Mouse (Mus musculus) right cerebral cortex, adult 2 months (tissue): ENCODE data around the gene Lgi1.

ENCODE experiments used
- DNase-seq, 2 experiments: peaks; one replicate each; pipeline ENCODE4 v3.0.0; 2021 to 2022; ENCODE audit warnings: low spot score in 2 of 2

The Lgi1 gene

DNA sequence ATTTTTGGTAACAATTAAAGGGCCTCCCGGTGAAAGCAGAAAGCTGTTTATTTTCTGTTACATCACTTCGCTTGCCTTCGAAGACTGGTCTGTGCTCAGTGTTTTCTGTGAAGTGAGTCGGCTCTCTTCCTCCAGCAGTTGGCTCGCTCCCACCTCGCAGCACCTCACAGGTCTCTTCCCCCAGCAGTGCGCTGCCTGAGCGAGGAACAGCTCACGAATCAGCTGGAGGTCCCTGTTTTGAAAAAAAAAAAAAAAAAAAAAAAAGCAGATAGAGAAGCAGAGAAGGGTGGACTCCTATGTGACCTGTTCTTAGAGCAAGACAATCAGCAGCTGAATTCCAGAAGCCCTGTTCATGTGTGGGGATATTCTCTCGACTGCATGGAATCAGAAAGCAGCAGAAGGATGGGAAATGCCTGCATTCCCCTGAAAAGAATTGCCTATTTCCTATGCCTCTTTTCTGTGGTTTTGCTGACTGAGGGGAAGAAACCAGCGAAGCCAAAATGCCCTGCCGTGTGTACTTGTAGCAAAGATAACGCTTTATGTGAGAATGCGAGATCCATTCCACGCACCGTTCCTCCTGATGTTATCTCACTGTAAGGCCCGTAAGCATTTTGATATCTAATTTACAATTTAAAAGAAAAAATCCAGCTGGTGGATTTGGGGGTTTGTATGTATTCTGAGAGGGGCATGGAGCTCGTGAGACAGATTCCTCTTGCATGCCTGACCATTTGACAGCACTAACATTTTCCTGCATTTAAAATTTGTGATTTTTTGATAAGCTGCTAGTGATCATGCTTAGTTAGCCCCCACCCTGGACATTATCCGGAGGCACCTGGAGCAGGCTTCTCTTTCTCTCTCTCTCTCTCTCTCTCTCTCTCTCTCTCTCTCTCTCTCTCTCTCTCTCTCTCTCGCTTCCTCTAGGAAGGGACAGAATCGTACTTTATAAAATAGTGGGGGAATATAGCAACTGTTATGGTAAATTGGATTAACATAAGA lies at the start of gene Lgi1:
Gene Lgi1, plus strand, starts transcription at position 32 of the 996 bp plus-strand sequence.
- DNase-seq, result peak; percentile 71 to 72

DNA sequence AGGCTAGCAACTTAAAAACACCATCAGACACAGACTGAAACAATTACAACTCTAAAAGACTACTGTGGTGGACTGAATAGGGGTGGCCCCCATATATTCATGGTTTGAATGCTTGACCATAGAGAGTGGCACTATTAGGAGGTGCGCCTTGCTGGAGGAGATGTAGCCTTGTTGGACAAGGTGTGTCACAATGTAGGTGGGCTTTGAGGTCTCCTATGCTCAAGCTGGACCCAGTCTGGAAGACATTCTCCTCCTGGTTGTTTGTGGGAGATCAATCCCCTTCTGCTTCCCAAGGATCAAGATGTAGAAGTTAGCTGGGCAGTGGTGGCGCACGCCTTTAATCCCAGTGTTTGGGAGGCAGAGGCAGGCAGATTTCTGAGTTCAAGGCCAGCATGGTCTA lies 46.6 kb upstream of the Lgi1 start:
- DNase-seq, result no peak

DNA sequence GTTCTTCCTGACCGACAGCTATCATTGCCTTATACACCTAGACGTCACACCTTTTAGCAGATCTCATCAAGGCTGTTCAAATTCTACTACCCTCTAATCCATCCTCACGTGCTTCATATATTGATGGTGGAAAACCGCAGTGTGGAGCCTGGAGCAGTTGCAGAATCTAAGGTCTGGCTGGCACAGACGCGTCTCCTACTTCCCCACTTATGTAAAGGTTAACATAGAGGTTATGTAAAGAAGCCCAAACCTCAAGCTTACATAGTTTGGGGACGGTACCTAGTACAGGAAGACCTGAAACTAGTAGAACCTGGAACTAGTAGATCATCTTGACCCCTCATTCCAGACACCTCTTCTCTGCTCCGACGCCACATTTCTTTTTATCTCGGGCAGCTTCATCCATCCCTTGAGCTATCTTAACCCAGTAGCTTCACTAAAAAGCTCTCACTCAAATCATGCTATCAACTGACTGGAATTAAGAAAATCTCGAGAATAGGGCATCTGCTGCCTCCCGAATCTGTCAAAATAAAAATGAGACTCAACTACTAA lies 40.9 kb upstream of the Lgi1 start:
- no peak for DNase-seq

DNA sequence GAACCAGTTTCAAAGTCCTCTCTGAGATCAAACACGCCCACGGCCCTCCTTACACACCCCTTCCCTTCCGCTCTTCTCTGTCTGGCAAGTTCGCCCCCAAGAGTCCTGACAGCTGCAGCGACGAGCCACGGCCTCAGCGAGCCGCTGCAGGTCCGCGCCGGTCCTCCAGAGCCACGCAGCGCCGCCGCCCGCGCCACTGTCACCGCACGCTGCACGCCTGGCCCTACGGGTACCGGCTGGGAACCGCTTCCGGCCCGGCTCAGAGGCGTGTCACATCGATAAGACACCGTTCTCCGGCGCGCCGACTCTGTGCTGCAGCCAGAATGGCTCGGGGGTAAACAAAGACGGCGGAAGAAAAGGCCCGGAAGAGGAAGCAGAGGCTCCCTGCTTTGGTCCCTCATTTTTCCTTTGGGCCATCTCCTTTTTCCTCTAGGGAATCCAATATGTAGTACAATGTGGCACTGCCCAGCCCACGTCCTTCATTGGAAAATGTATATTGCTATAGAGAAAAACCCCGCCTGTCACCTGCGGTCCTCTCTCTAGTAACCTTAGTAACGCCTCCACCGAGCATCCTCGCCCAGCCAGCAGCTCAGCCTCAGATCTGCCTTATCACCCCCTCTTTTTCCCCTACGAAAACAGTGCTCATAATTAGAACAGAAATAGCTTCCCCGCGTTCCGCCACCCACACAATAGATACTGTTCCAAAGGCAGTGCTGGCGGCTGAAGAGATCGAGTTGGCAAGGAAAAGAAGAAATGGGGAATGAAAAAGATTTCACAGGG lies 40.2 kb upstream of the Lgi1 start, which contains the start of gene Fra10ac1:
Gene Fra10ac1, minus strand, starts transcription at position 252 of the 780 bp plus-strand sequence.
- DNase-seq, result peak; percentile 95

DNA sequence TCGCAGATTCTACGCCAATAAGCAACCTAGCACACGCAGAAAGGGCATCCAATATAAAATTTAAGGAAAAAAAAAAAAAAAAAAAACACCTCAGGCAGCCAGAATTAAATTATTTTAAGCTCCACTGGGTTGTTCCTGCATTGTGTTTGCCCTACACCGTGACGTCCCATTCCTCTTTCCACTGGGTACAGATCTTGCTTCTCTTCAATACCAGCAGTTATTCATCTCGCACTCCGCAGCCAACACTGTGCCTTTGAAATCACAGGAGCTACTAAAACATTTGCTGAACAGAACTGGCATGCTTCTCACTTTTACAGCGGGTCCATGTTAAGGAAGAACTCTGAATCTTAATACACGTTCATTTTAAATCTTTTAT lies 39.7 kb upstream of the Lgi1 start:
- peak; percentile 51 to 52 for DNase-seq

DNA sequence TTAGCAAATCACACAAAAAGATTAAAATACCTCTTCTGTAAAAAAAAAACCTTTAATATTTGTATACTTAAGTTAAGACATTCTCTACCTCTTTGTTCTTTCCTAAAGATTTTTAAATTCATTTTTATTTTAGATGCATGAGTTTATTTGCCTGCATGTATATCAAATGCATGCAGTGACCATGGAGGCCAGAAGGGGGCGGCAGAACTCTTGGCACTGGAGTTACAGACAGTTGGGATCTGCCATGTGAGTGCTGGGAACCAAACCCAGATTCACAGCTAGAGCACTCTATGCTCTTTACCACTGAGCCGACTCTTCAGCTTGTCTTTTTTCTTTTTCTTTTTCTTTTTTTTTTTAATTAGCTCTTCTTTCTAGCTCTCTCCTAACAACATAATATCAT lies 35.6 kb upstream of the Lgi1 start:
- no peak for DNase-seq

DNA sequence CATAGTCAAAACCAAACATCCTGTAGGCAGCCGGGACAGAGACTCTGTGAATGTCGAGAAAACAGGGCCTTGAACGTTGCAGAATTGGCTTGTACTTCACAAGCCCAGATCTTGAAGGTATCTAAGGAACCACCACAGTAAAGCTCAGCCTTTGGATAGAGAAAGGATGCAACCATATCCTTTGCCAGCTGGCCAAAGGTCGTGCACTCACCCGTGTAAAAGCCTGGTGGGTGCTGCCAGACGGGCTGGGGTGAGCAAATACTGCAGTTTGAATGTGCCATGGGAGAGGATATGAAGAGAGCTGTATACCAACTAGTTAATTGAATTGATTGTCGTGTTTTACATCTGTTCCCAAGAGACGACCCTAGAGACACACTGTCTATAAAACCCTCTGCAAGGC lies 32.2 kb upstream of the Lgi1 start:
- DNase-seq, result no peak

DNA sequence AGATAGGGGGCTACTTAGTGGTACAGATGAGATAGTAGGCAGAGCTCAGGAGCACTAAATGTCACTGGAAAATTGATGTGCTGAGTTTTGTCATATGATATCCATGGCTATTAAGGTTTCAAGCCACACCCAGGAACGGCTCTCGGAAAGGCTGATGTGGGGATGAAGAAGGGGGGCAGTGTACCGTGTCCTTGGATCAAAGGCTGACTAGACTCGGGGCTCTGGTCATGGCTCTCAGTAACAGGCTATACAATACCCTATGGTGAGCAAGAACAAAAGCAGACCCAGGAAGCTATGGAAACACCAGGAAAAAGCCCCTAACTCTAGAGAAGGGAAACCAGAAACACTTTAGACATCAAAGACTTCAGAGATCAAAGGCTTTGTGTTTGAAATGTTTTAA lies 31.8 kb upstream of the Lgi1 start:
- no peak for DNase-seq

DNA sequence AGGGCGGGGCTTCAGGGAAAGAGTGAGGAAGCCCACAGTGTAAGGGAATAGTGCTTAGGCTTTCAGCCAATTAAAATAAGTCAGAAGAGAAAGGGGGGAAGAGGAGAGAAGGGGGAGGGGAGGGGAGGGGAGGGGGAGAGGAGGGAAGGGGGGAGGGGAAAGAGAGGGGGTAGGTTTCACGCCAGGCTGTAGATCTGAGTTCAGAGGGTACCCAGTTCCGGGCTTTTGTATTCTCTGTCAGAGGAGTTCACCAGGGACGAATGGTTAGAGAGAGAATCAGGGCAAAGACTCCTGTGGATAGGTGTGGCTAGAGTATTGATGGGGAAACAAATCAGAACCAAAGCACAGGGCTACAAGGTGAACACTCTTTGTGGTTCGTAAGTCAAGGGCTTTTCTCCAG lies 27.8 kb upstream of the Lgi1 start:
- no peak for DNase-seq

DNA sequence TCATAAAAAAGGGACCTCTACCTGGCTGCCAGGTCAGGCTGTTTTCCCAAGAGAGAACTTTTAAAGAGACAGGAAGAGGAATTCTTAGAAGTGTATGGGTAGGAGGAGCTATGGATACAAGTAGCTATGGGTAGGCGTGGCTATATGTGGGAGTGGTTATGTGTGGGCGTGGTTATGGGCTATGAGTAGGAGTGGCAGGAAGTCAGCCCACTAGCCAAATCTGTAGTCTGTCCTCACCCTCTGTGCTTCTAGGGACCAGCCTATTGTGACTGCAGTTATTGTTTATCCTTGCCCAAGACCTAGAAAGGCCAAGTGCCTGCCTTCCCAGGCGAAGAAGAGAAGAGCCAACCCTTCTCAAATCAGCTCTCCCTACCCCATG lies 26.5 kb upstream of the Lgi1 start:
- DNase-seq, result no peak

DNA sequence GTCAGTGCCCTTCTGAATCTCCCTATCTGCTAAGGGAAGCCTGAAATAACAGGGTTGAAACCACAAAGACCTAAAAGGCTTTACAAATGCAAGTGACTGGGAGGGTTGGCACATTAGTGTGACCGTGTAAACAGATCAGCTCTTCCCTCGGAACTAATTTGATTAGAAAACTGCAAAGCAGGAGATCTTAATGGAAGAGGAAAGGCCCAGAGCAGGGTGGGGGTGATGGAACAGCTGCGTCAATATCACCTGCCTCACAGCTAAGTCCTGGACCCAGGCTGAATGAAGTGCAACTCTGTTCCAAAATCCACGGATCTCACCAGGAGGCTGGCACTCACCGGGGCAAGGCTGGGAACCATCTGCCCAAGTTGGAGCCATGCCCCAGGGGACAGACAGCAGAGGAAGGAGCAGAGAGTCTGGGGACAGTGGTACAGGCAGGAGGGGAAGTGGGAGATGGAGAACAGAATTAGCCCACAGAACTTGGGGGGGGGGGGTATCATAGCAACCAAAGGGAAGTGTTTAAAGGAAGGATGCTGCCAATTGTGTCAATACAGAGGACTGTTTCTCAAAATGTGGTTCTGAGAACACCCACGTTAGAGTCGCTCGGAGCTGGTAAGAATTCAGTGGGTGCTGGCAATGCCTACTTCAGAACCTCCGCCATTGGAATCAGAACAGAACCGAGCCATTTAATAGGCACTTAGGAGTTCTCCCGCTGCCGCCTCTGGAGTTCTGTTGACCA lies 26.0 kb upstream of the Lgi1 start:
- peak; percentile 66 to 71 for DNase-seq

DNA sequence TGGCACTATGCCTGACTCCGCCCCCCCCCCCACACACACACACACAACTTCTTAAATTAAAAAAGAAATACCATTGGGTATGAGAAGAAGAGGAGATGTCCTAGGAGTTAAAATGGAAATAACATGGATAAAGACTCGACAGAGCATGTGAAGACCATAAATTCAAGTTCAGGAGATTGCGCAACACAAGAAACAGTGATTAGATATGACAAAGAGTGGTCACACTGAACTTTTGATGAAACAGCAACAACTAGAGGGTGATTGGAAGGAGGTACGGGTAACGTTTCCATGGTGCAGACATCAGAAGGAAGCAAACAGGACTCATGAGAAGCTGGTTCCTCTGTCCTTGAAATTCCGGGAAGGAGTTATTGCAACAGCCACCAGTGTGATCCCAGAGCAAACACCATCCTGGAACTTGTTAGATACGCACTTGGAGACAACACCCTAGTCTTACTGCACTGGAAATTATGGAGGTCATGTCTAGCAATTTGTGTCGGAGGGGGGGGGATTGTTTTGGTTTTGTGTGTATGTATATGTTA lies 22.0 kb upstream of the Lgi1 start:
- no peak for DNase-seq

DNA sequence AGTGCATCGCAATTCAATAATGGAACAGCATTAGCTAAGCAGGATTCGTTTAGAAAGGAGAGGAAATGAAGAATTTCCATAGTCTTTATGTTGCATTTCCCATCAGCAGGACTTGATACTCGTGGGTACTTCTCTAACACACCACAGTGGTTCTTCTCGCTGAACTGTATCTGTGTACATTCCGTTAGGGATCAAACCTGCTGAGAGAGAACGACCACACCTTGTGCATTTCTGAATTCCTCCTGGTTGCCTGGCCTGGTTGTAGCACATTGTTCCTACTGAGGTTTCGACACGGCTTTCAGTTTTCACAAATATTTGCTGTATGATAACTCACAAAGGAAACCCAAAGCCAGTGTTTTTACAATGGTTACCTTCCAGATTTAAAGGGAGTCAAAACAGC lies 19.6 kb upstream of the Lgi1 start:
- no peak for DNase-seq

DNA sequence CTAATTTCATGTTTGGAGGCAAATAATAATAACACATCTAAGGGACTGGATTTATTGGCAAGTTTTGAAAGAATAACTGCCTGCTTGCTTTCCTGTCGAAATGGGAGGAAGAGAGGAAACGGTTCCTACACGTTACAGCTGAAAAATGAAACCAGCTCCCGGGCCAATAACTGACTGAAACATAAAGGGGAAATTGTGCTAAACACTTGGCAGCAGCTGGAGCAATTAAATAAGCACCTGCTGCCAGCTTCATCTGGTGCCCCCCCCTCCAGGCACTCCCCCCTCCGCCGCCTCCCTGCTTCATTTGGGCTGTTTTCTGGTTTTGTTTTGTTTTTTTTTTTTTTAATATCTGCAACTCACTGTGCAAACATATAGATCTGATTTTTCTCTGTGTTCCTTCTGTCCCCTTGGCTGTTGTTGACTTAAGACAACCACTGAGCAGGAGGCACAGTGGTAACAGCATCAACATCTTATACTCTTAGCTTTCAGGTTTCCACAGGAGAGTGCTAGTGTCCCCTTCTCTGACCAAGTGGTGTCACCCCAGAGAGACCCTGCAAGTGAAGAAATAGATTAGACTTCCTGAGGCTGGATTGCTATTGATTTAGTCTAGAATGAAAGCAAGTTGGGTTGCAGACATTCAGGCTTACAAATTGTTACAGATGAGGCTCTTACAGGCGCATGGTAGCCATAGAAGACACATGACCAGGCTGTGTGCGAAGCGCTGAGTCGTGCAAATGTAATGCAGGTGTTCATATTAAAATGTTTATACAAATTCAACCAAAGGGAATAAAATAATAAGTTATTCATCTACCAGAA lies 18.8 kb upstream of the Lgi1 start:
- DNase-seq, result no peak

DNA sequence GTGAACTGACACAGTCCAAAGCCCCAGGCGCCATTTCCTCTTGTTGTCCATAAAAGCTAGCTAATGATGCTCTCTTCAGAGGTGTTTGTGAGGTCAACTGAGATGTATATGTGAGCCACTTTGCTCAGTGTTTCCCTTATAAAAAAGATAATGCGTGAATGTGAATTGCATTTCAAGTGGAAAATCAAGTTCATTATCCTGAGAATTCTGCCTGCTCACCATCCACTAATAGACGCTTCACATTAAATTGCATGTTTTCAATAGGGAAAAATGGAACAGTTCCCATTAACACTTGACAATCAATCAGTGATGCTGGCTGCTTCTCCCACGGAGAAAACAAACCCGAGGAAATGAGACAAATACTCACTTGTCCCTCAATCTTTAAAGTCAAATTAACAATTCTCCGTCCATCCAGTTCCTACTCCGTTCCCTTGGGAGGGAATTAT lies 18.1 kb upstream of the Lgi1 start:
- DNase-seq, result no peak

DNA sequence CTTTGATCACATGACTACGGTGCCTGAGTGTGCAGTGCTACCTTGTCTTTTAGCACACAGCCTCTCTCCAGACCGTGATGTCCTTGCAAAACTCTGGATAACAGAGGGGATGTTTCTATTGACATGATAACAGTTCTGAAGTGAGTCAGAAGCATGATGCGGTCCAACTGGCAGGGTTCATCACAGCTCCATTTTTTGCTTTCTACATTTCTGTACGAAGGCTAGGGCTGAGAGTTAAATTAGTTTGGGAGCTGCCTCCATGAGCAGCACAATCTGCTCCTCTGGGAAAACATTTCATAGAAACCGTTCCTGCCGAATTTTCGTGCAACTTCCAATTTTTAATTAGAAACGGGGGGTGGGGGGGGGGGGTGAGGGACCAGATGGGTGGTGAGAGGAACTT lies 14.7 kb upstream of the Lgi1 start:
- peak in 1 of 2 experiments; percentile 26 for DNase-seq

DNA sequence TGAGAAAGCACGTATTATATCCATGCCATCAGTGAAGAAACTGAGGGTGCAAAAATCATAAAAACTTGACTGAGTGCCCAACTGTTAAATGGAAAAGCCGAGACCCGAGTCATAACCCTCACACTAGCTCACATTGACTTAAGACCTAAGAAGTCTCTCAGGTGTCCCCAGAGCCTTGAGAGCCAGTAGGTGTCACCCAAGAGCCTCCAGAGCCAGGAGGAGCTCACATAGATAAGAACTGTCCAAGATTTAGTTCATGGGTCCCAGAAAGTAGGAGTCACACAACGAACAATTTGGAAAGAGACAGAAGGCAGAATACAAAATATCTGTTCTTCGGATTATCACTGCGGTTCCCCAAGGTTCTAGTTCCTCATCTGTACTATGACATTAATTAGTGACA lies 10.5 kb upstream of the Lgi1 start:
- DNase-seq, result peak; percentile 63 to 66

DNA sequence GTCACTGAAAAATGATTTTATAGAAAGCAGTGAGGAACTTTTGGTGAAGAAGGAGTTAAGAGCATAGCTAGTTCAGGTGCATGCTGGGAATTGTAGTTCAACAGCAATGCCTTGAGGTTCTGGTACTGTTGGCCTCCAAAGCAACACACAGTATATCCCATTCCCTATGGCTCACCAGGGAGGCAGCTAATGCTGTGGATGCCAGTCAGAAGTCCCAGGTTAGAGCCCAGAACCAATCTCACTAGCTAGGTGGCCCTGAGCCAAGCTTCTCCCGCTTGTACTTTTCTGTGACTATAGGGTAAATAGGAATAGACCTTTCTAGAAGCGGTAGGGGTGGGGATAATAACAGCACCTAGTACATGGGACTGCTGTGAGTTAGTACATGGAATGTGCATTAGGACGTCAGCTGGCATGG lies 5.7 kb upstream of the Lgi1 start:
- peak in 1 of 2 experiments; percentile 71 for DNase-seq

DNA sequence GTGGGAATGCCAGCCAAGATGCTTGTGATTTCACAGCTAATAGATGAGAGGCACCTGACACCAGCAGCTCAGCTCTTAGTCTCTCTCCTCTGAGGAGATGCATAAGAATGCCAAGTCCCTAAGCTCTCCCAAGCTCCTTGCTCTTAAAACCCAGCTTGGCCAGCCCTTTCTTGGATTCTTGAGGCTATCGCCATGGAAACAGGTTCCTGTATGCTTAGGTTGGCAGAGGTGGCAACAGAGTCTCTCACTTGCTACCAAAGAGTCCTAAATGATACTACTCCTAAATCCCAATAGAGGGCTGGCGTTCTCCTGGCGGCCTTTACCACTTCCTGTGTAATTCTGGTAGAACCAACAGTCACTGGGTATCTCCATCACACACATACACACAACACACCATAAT lies 4.9 kb upstream of the Lgi1 start:
- no peak for DNase-seq

DNA sequence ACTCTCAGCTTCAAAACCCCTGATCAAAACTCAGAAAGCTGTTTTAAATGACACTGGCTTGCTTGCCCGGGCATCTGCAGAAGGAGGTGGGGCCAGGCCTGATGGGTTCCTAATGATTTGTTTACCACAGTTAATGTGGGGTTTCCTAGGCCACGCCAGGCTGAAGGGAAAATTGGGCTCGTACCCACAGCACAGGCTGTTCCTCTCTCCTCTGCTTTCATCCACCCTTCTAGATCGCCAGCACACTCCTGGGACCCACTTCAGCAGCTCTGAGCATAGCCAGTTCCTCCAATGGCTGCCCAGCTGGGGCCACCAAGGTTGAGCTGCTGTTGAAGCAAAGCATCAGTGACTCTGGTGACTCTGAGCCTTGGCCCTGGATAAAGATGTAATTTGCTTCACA lies 4.0 kb upstream of the Lgi1 start:
- DNase-seq, result peak in 1 of 2 experiments; percentile 33

DNA sequence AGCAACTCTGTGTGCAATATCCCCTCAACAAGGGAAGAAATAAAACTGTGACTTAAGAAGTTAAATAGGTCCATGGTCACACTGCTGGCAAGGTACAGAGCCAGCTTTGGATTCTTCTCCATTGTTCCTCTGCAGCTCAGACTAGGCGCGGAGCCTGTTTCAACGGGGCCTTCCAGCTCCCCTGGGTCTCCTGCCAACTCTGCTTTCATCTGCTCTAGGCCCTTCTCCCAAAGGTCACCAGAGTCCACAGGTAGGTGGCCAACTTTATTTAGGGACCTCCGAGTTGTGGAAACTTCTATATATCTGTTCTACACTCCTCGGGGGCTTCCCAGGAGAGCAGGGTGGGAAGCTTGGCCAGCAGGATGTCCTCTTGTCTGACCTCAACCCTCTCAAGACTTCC lies 3.0 kb upstream of the Lgi1 start:
- DNase-seq, result no peak
